Mouse (Mus musculus) CH12.LX (cell line): Measurements from ENCODE around the gene Naa10. TPM values are rescaled to one million over a fixed set of nuclear protein-coding genes. Genes with fewer than 3 reads are reported as not detected.

Experiments
- DNase-seq: peaks from one replicate; pipeline ENCODE4 v3.0.0-alpha.2; 2013; ENCODE audit errors: extremely low read depth
- H3K27ac ChIP-seq: 2 replicates; pipeline ENCODE4 v1.5.1; 2012; ENCODE audit warnings: low read depth, mild to moderate bottlenecking, control low read depth, moderate library complexity; ENCODE audit not compliant: insufficient read depth
- H3K27me3 ChIP-seq: replicated peaks from 2 replicates; pipeline ENCODE3; 2012; ENCODE audit warnings: inconsistent platforms
- H3K36me3 ChIP-seq, 2 experiments: replicated peaks in 1 of 2; 2 replicates each; pipeline versions ENCODE3 to v1.6.1; 2012; ENCODE audit warnings: inconsistent platforms in 1 of 2, low read length in 1 of 2, mild to moderate bottlenecking in 1 of 2, mixed read lengths in 1 of 2, moderate library complexity in 1 of 2; ENCODE audit not compliant: control insufficient read depth in 1 of 2, insufficient read depth in 1 of 2
- H3K4me1 ChIP-seq, 2 experiments: 2 replicates each; pipeline ENCODE4 v1.6.1; 2012; ENCODE audit warnings: inconsistent platforms in 1 of 2, moderate library complexity in 1 of 2; ENCODE audit not compliant: insufficient read depth in 2 of 2, control insufficient read depth in 1 of 2
- H3K4me2 ChIP-seq: 2 replicates; pipeline ENCODE4 v1.6.1; 2012; ENCODE audit warnings: low read depth, mild to moderate bottlenecking, control low read depth; ENCODE audit not compliant: poor library complexity, insufficient read depth, severe bottlenecking
- H3K4me3 ChIP-seq, 3 experiments: fragments of 150-350 bp in 1 of 3; sonication (generic) in 1 of 3; replicated peaks in 1 of 3; 2 replicates each; pipeline versions ENCODE3 to v1.5.1; 2011 to 2012; ENCODE audit warnings: low read depth in 2 of 3, low read length in 2 of 3, mild to moderate bottlenecking in 2 of 3, moderate library complexity in 2 of 3, control low read depth in 1 of 3, improper control_type of control experiment in 1 of 3, inconsistent platforms in 1 of 3, mixed read lengths in 1 of 3; ENCODE audit not compliant: poor library complexity in 1 of 3
- H3K79me2 ChIP-seq: replicated peaks from 2 replicates; pipeline ENCODE4 v1.6.1; 2012; ENCODE audit warnings: mild to moderate bottlenecking, moderate library complexity; ENCODE audit not compliant: control insufficient read depth, poor library complexity, insufficient read depth, severe bottlenecking; ENCODE audit errors: extremely low read depth
- H3K9ac ChIP-seq: 2 replicates; pipeline ENCODE4 v1.6.1; 2012; ENCODE audit warnings: low read depth, mild to moderate bottlenecking, control low read depth, moderate library complexity; ENCODE audit not compliant: insufficient read depth
- H3K9me3 ChIP-seq: replicated peaks from 2 replicates; pipeline ENCODE3; 2012; ENCODE audit warnings: low read length, inconsistent platforms, mixed read lengths
- BHLHE40 ChIP-seq: IDR thresholded peaks from 2 replicates; pipeline ENCODE4 v1.6.1; 2011; ENCODE audit warnings: mild to moderate bottlenecking, low read depth, low read length, improper control_type of control experiment
- CHD2 ChIP-seq: IDR thresholded peaks from 2 replicates; pipeline ENCODE4 v1.6.1; 2011; ENCODE audit warnings: low read length, improper control_type of control experiment
- CTCF ChIP-seq, 2 experiments: IDR thresholded peaks in 1 of 2; conservative IDR thresholded peaks in 1 of 2; 2 replicates each; pipeline ENCODE4 v1.5.1; 2011 to 2012; ENCODE audit warnings: low read depth in 2 of 2, low read length in 2 of 2, improper control_type of control experiment in 1 of 2, inconsistent platforms in 1 of 2, mild to moderate bottlenecking in 1 of 2, moderate library complexity in 1 of 2
- E2F4 ChIP-seq: IDR thresholded peaks from 2 replicates; pipeline ENCODE4 v1.6.1; 2011; ENCODE audit warnings: low read depth, low read length, improper control_type of control experiment; ENCODE audit not compliant: insufficient replicate concordance
- ELF1 ChIP-seq: IDR thresholded peaks from 2 replicates; pipeline ENCODE4 v1.6.1; 2014; ENCODE audit warnings: low read depth, mild to moderate bottlenecking, inconsistent platforms, low read length, improper control_type of control experiment
- EP300 ChIP-seq: IDR thresholded peaks from 2 replicates; pipeline ENCODE4 v1.6.1; 2011; ENCODE audit warnings: low read length, improper control_type of control experiment
- ETS1 ChIP-seq: conservative IDR thresholded peaks from 2 replicates; pipeline ENCODE4 v1.6.1; 2012; ENCODE audit warnings: low read depth, mild to moderate bottlenecking, inconsistent platforms, low read length, improper control_type of control experiment, moderate library complexity
- GABPA ChIP-seq: IDR thresholded peaks from 2 replicates; pipeline ENCODE4 v1.6.1; 2012; ENCODE audit warnings: low read depth, low read length, improper control_type of control experiment, inconsistent platforms; ENCODE audit not compliant: insufficient replicate concordance
- HCFC1 ChIP-seq: IDR thresholded peaks from 2 replicates; pipeline ENCODE4 v1.6.1; 2012; ENCODE audit warnings: low read depth, mild to moderate bottlenecking, inconsistent platforms, low read length, improper control_type of control experiment
- JUND ChIP-seq: conservative IDR thresholded peaks from 2 replicates; pipeline ENCODE4 v1.6.1; 2011; ENCODE audit warnings: low read depth, low read length, improper control_type of control experiment
- KAT2A ChIP-seq: IDR thresholded peaks from 2 replicates; pipeline ENCODE4 v1.6.1; 2012; ENCODE audit warnings: low read length, improper control_type of control experiment, inconsistent platforms; ENCODE audit not compliant: insufficient replicate concordance
- MEF2A ChIP-seq: IDR thresholded peaks from 2 replicates; pipeline ENCODE4 v1.6.1; 2014; ENCODE audit warnings: low read depth, mild to moderate bottlenecking, inconsistent platforms, low read length, improper control_type of control experiment, borderline replicate concordance
- MXI1 ChIP-seq: IDR thresholded peaks from 2 replicates; pipeline ENCODE4 v1.6.1; 2011; ENCODE audit warnings: mild to moderate bottlenecking, low read depth, low read length, improper control_type of control experiment
- MYC ChIP-seq: IDR thresholded peaks from 2 replicates; pipeline ENCODE4 v1.6.1; 2011; ENCODE audit warnings: low read depth, mild to moderate bottlenecking, improper control_type of control experiment, low read length
- NELFE ChIP-seq: IDR thresholded peaks from 2 replicates; pipeline ENCODE4 v1.6.1; 2011; ENCODE audit warnings: low read depth, low read length, improper control_type of control experiment
- NRF1 ChIP-seq: IDR thresholded peaks from 2 replicates; pipeline ENCODE4 v1.6.1; 2014; ENCODE audit warnings: low read depth, mild to moderate bottlenecking, inconsistent platforms, low read length, improper control_type of control experiment, moderate library complexity
- PAX5 ChIP-seq: IDR thresholded peaks from 2 replicates; pipeline ENCODE4 v1.6.1; 2012; ENCODE audit warnings: low read length, inconsistent platforms, mixed read lengths
- POLR2A ChIP-seq: IDR thresholded peaks from 2 replicates; pipeline ENCODE4 v1.6.1; 2011; ENCODE audit warnings: low read depth, mild to moderate bottlenecking, improper control_type of control experiment, low read length
- POLR2AphosphoS2 ChIP-seq: IDR thresholded peaks from 2 replicates; pipeline ENCODE4 v1.6.1; 2011; ENCODE audit warnings: low read depth, low read length, improper control_type of control experiment
- RAD21 ChIP-seq: IDR thresholded peaks from 2 replicates; pipeline ENCODE4 v1.6.1; 2011; ENCODE audit warnings: low read depth, mild to moderate bottlenecking, low read length, improper control_type of control experiment, moderate library complexity
- RCOR1 ChIP-seq: conservative IDR thresholded peaks from 2 replicates; pipeline ENCODE4 v1.6.1; 2012; ENCODE audit warnings: low read depth, mild to moderate bottlenecking, inconsistent platforms, low read length, improper control_type of control experiment
- SIN3A ChIP-seq: IDR thresholded peaks from 2 replicates; pipeline ENCODE4 v1.6.1; 2012; ENCODE audit warnings: low read length, improper control_type of control experiment, inconsistent platforms
- TBP ChIP-seq: conservative IDR thresholded peaks from 2 replicates; pipeline ENCODE4 v1.6.1; 2011; ENCODE audit warnings: low read depth, low read length, improper control_type of control experiment
- UBTF ChIP-seq: IDR thresholded peaks from 2 replicates; pipeline ENCODE4 v1.6.1; 2012; ENCODE audit warnings: low read depth, mild to moderate bottlenecking, inconsistent platforms, low read length, improper control_type of control experiment, moderate library complexity
- USF1 ChIP-seq: IDR thresholded peaks from 2 replicates; pipeline ENCODE4 v1.6.1; 2014; ENCODE audit warnings: low read depth, mild to moderate bottlenecking, inconsistent platforms, low read length, improper control_type of control experiment
- USF2 ChIP-seq: conservative IDR thresholded peaks from 2 replicates; pipeline ENCODE4 v1.6.1; 2011; ENCODE audit warnings: low read depth, low read length, improper control_type of control experiment
- ZC3H11A ChIP-seq: IDR thresholded peaks from 2 replicates; pipeline ENCODE4 v1.6.1; 2012; ENCODE audit warnings: low read depth, mild to moderate bottlenecking, inconsistent platforms, low read length, improper control_type of control experiment
- ZKSCAN1 ChIP-seq: IDR thresholded peaks from 2 replicates; pipeline ENCODE4 v1.6.1; 2012; ENCODE audit warnings: low read depth, inconsistent platforms, low read length, improper control_type of control experiment, borderline replicate concordance
- ZNF384 ChIP-seq: IDR thresholded peaks from 2 replicates; pipeline ENCODE4 v1.6.1; 2012; ENCODE audit warnings: low read depth, low read length, improper control_type of control experiment, inconsistent platforms
- dilution Hi-C: fragments of 300-500 bp; cut with MboI; formaldehyde crosslinking; loops from 2 replicates; pipeline ENCODE4 v1.14.3; 2020; ENCODE audit warnings: low sequenced_read_pairs; ENCODE audit not compliant: extremely low pct_unique_long_range_greater_than_20kb, extremely low pct_ligation_motif_present
- in situ Hi-C: fragments of 300-500 bp; cut with MboI; formaldehyde crosslinking; loops from 3 replicates; pipeline ENCODE4 v1.14.3; 2019; ENCODE audit warnings: low sequenced_read_pairs, low pct_ligation_motif_present, low pct_unique_long_range_greater_than_20kb, mixed read lengths
- polyA plus RNA-seq: library from polyadenylated mRNA; unstranded; fragments of >175 nt; gene quantifications from 2 replicates; pipeline ENCODE4 v1.2.1, GENCODE M21; 2012; ENCODE audit warnings: low read depth; ENCODE audit not compliant: insufficient read length
- total RNA-seq, 2 experiments: library from RNA; depleted of rRNA; stranded (reverse); fragments of 300-350 nt in 1 of 2; fragments of >200 nt in 1 of 2; gene quantifications; 2 replicates each; pipeline ENCODE4 v1.2.3; 2012 to 2014

Naa10 gene
- total and polyA plus RNA-seq, 3 experiments: 144 to 166 (median 148) TPM

DNA sequence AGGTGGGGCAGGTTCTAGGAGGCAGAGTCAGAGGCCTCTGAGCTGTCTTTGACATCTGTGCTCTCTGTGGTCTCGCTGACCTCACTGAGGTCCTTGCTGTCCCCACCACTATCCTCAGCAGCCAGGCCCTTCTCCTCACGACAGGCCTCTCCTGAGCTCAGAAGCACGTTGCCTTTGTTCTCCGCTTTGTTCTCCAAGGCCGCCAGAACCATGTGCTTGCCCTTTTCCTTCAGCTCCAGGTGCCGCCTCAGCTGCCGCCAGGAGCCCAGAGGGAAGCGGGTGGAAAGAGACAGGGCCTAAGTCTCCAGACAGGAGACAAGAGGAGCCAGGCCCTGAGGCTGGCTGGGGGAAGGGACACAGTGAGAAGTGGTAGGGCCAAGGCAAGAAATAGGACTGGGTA lies 4.8 kb downstream of the Naa10 start:
- H3K27ac ChIP-seq: no peak overlapping the region
- H3K9me3 ChIP-seq: no peaks in the 10 kb centered on the region
- H3K4me1 ChIP-seq: peaks cover 4 to 32% of the 10 kb centered on the region in 2 experiments; a peak in 3 of 4 replicates
- in situ Hi-C loops: no loop called here
- no peak overlapping the region for H3K9ac ChIP-seq
- peaks cover 16% of the 10 kb centered on the region for H3K79me2 ChIP-seq
- no peak overlapping the region for H3K4me2 ChIP-seq
- H3K36me3 ChIP-seq: peaks cover 31 to 33% of the 10 kb centered on the region in 2 experiments
- no peak overlapping the region for H3K4me3 ChIP-seq
- dilution Hi-C loops: no loop called here
- DNase-seq: no peak
- H3K27me3 ChIP-seq: no peaks in the 10 kb centered on the region
- TF ChIP-seq UBTF: no peak
- no peak for TF ChIP-seq ZKSCAN1
- no peak for TF ChIP-seq NELFE
- TF ChIP-seq ZNF384: no peak
- no peak for TF ChIP-seq USF1

DNA sequence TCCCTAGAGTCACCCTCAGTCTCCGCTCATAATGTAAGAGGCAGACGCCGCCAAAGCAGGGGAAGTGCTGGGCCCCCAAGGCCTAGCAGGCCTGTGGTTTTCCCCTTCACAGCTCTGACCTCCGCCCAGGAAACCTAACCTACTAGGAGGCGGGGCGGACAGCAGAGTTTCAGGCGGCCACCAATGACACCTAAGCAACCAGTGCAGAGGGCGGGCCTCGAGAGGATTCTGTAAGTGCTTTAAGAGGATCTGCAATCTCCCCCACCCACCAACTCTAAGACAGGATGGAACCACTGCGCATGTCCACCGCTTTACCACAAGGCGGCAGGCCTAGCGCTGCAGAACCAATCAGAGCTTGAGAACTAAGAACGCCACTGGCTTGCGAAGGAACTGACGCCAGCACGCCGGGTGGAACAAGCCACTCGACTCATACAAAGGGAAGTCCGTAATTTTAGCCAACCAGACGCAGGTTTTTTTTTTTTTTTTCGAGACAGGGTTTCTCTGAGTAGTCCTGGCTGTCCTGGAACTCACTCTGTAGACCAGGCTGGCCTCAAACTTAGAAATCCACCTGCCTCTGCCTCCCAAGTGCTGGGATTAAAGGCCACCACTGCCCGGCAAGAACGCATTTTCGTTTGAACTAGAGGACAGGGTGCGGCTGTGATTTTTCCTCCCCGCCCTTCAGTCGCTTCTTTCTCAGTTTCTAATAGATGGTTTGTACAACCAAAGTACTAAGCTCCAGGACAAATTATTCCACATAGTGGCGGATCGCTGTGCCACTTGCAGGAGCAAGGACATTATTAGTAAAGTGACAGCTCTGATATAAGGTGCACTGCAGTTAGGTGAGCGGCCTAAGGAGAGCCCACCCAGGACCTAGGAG lies 6.7 kb downstream of the Naa10 start:
- H3K27ac ChIP-seq: peak overlapping the region; percentile 81
- DNase-seq: peak; percentile 97
- dilution Hi-C loops: no loop called here
- peaks cover 30 to 33% of the 10 kb centered on the region in 2 experiments for H3K36me3 ChIP-seq
- no peak for TF ChIP-seq SIN3A
- no peak for TF ChIP-seq KAT2A
- peak; percentile 71 for TF ChIP-seq POLR2AphosphoS2
- TF ChIP-seq HCFC1: peak; percentile 56
- TF ChIP-seq E2F4: no peak
- TF ChIP-seq NRF1: peak; percentile 92
- TF ChIP-seq RAD21: no peak
- no peak for TF ChIP-seq JUND
- no peak for TF ChIP-seq MYC
- no peak for TF ChIP-seq ZKSCAN1
- no peak for TF ChIP-seq USF1
- TF ChIP-seq GABPA: no peak
- peak; percentile 16; the same call in 1 of the 2 replicates for TF ChIP-seq MEF2A
- TF ChIP-seq EP300: 0 out of 2 replicates have a peak, but pooled peaks have one; percentile 15
- no peak for TF ChIP-seq ETS1
- TF ChIP-seq MXI1: no peak
- no peak for TF ChIP-seq BHLHE40
- TF ChIP-seq ZNF384: peak; percentile 90
- no peak for TF ChIP-seq CTCF (conservative IDR thresholded peaks at IDR 0.05 in 1 of 2, IDR thresholded peaks at IDR 0.05 in 1 of 2; ENCODE audit: low read depth in 2 of 2, low read length in 2 of 2)
- TF ChIP-seq USF2: no peak
- no peak for TF ChIP-seq RCOR1
- TF ChIP-seq POLR2A: peak; percentile 65; the same call in 1 of the 2 replicates
- 0 out of 2 replicates have a peak, but pooled peaks have one; percentile 21 for TF ChIP-seq TBP
- TF ChIP-seq PAX5: no peak
- TF ChIP-seq ZC3H11A: no peak
- TF ChIP-seq CHD2: no peak
- no peak for TF ChIP-seq UBTF
- TF ChIP-seq ELF1: peak; percentile 36; the same call in 1 of the 2 replicates
- TF ChIP-seq, all 38 proteins: peak for 9
- Histone ChIP-seq H3K9ac (peak overlapping the region; percentile 74), H3K4me1 (peaks cover 8 to 39% of the 10 kb centered on the region in 2 experiments), H3K9me3 (no peaks in the 10 kb centered on the region), H3K79me2 (peaks cover 4% of the 10 kb centered on the region), H3K4me2 (peak overlapping the region; percentile 56; the same call in 1 of the 2 replicates), H3K4me3 (peak overlapping the region; percentile 19 to 40 (median 39)), H3K27me3 (no peaks in the 10 kb centered on the region)
- in situ Hi-C loops: no loop called here
